Mouse (Mus musculus) CH12.LX (cell line): ENCODE data around the gene Eml2. TPM values are rescaled to one million over a fixed set of nuclear protein-coding genes. Genes with fewer than 3 reads are reported as not detected.

Source experiments
- DNase-seq: peaks from one replicate; pipeline ENCODE4 v3.0.0-alpha.2; 2013; ENCODE audit errors: extremely low read depth
- H3K27ac ChIP-seq: 2 replicates; pipeline ENCODE4 v1.5.1; 2012; ENCODE audit warnings: low read depth, mild to moderate bottlenecking, control low read depth, moderate library complexity; ENCODE audit not compliant: insufficient read depth
- H3K27me3 ChIP-seq: replicated peaks from 2 replicates; pipeline ENCODE3; 2012; ENCODE audit warnings: inconsistent platforms
- H3K36me3 ChIP-seq, 2 experiments: replicated peaks in 1 of 2; 2 replicates each; pipeline versions ENCODE3 to v1.6.1; 2012; ENCODE audit warnings: inconsistent platforms in 1 of 2, low read length in 1 of 2, mild to moderate bottlenecking in 1 of 2, mixed read lengths in 1 of 2, moderate library complexity in 1 of 2; ENCODE audit not compliant: control insufficient read depth in 1 of 2, insufficient read depth in 1 of 2
- H3K4me1 ChIP-seq, 2 experiments: 2 replicates each; pipeline ENCODE4 v1.6.1; 2012; ENCODE audit warnings: inconsistent platforms in 1 of 2, moderate library complexity in 1 of 2; ENCODE audit not compliant: insufficient read depth in 2 of 2, control insufficient read depth in 1 of 2
- H3K4me2 ChIP-seq: 2 replicates; pipeline ENCODE4 v1.6.1; 2012; ENCODE audit warnings: low read depth, mild to moderate bottlenecking, control low read depth; ENCODE audit not compliant: poor library complexity, insufficient read depth, severe bottlenecking
- H3K4me3 ChIP-seq, 3 experiments: fragments of 150-350 bp in 1 of 3; sonication (generic) in 1 of 3; replicated peaks in 1 of 3; 2 replicates each; pipeline versions ENCODE3 to v1.5.1; 2011 to 2012; ENCODE audit warnings: low read depth in 2 of 3, low read length in 2 of 3, mild to moderate bottlenecking in 2 of 3, moderate library complexity in 2 of 3, control low read depth in 1 of 3, improper control_type of control experiment in 1 of 3, inconsistent platforms in 1 of 3, mixed read lengths in 1 of 3; ENCODE audit not compliant: poor library complexity in 1 of 3
- H3K79me2 ChIP-seq: replicated peaks from 2 replicates; pipeline ENCODE4 v1.6.1; 2012; ENCODE audit warnings: mild to moderate bottlenecking, moderate library complexity; ENCODE audit not compliant: control insufficient read depth, poor library complexity, insufficient read depth, severe bottlenecking; ENCODE audit errors: extremely low read depth
- H3K9ac ChIP-seq: 2 replicates; pipeline ENCODE4 v1.6.1; 2012; ENCODE audit warnings: low read depth, mild to moderate bottlenecking, control low read depth, moderate library complexity; ENCODE audit not compliant: insufficient read depth
- H3K9me3 ChIP-seq: replicated peaks from 2 replicates; pipeline ENCODE3; 2012; ENCODE audit warnings: low read length, inconsistent platforms, mixed read lengths
- CHD2 ChIP-seq: IDR thresholded peaks from 2 replicates; pipeline ENCODE4 v1.6.1; 2011; ENCODE audit warnings: low read length, improper control_type of control experiment
- CTCF ChIP-seq, 2 experiments: IDR thresholded peaks in 1 of 2; conservative IDR thresholded peaks in 1 of 2; 2 replicates each; pipeline ENCODE4 v1.5.1; 2011 to 2012; ENCODE audit warnings: low read depth in 2 of 2, low read length in 2 of 2, improper control_type of control experiment in 1 of 2, inconsistent platforms in 1 of 2, mild to moderate bottlenecking in 1 of 2, moderate library complexity in 1 of 2
- E2F4 ChIP-seq: IDR thresholded peaks from 2 replicates; pipeline ENCODE4 v1.6.1; 2011; ENCODE audit warnings: low read depth, low read length, improper control_type of control experiment; ENCODE audit not compliant: insufficient replicate concordance
- EP300 ChIP-seq: IDR thresholded peaks from 2 replicates; pipeline ENCODE4 v1.6.1; 2011; ENCODE audit warnings: low read length, improper control_type of control experiment
- ETS1 ChIP-seq: conservative IDR thresholded peaks from 2 replicates; pipeline ENCODE4 v1.6.1; 2012; ENCODE audit warnings: low read depth, mild to moderate bottlenecking, inconsistent platforms, low read length, improper control_type of control experiment, moderate library complexity
- GABPA ChIP-seq: IDR thresholded peaks from 2 replicates; pipeline ENCODE4 v1.6.1; 2012; ENCODE audit warnings: low read depth, low read length, improper control_type of control experiment, inconsistent platforms; ENCODE audit not compliant: insufficient replicate concordance
- IRF4 ChIP-seq: IDR thresholded peaks from 2 replicates; pipeline ENCODE4 v1.6.1; 2014; ENCODE audit warnings: low read depth, mild to moderate bottlenecking, inconsistent platforms, low read length, improper control_type of control experiment
- JUN ChIP-seq: IDR thresholded peaks from 2 replicates; pipeline ENCODE4 v1.6.1; 2011; ENCODE audit warnings: low read depth, mild to moderate bottlenecking, low read length, improper control_type of control experiment, moderate library complexity; ENCODE audit not compliant: insufficient read depth
- JUND ChIP-seq: conservative IDR thresholded peaks from 2 replicates; pipeline ENCODE4 v1.6.1; 2011; ENCODE audit warnings: low read depth, low read length, improper control_type of control experiment
- MAFK ChIP-seq: IDR thresholded peaks from 2 replicates; pipeline ENCODE4 v1.6.1; 2011; ENCODE audit warnings: low read length, improper control_type of control experiment; ENCODE audit not compliant: insufficient replicate concordance
- MAX ChIP-seq: IDR thresholded peaks from 2 replicates; pipeline ENCODE4 v1.6.1; 2011; ENCODE audit warnings: low read length, improper control_type of control experiment
- NELFE ChIP-seq: IDR thresholded peaks from 2 replicates; pipeline ENCODE4 v1.6.1; 2011; ENCODE audit warnings: low read depth, low read length, improper control_type of control experiment
- PAX5 ChIP-seq: IDR thresholded peaks from 2 replicates; pipeline ENCODE4 v1.6.1; 2012; ENCODE audit warnings: low read length, inconsistent platforms, mixed read lengths
- SIN3A ChIP-seq: IDR thresholded peaks from 2 replicates; pipeline ENCODE4 v1.6.1; 2012; ENCODE audit warnings: low read length, improper control_type of control experiment, inconsistent platforms
- SMC3 ChIP-seq: IDR thresholded peaks from 2 replicates; pipeline ENCODE4 v1.6.1; 2011; ENCODE audit warnings: low read depth, low read length, improper control_type of control experiment
- TCF12 ChIP-seq: IDR thresholded peaks from 2 replicates; pipeline ENCODE4 v1.6.1; 2014; ENCODE audit warnings: low read depth, mild to moderate bottlenecking, inconsistent platforms, low read length, improper control_type of control experiment
- UBTF ChIP-seq: IDR thresholded peaks from 2 replicates; pipeline ENCODE4 v1.6.1; 2012; ENCODE audit warnings: low read depth, mild to moderate bottlenecking, inconsistent platforms, low read length, improper control_type of control experiment, moderate library complexity
- ZC3H11A ChIP-seq: IDR thresholded peaks from 2 replicates; pipeline ENCODE4 v1.6.1; 2012; ENCODE audit warnings: low read depth, mild to moderate bottlenecking, inconsistent platforms, low read length, improper control_type of control experiment
- ZKSCAN1 ChIP-seq: IDR thresholded peaks from 2 replicates; pipeline ENCODE4 v1.6.1; 2012; ENCODE audit warnings: low read depth, inconsistent platforms, low read length, improper control_type of control experiment, borderline replicate concordance
- ZMIZ1 ChIP-seq: IDR thresholded peaks from 2 replicates; pipeline ENCODE4 v1.6.1; 2012; ENCODE audit warnings: low read depth, mild to moderate bottlenecking, inconsistent platforms, low read length, improper control_type of control experiment
- ZNF384 ChIP-seq: IDR thresholded peaks from 2 replicates; pipeline ENCODE4 v1.6.1; 2012; ENCODE audit warnings: low read depth, low read length, improper control_type of control experiment, inconsistent platforms
- dilution Hi-C: fragments of 300-500 bp; cut with MboI; formaldehyde crosslinking; loops from 2 replicates; pipeline ENCODE4 v1.14.3; 2020; ENCODE audit warnings: low sequenced_read_pairs; ENCODE audit not compliant: extremely low pct_unique_long_range_greater_than_20kb, extremely low pct_ligation_motif_present
- in situ Hi-C: fragments of 300-500 bp; cut with MboI; formaldehyde crosslinking; loops from 3 replicates; pipeline ENCODE4 v1.14.3; 2019; ENCODE audit warnings: low sequenced_read_pairs, low pct_ligation_motif_present, low pct_unique_long_range_greater_than_20kb, mixed read lengths
- polyA plus RNA-seq: library from polyadenylated mRNA; unstranded; fragments of >175 nt; gene quantifications from 2 replicates; pipeline ENCODE4 v1.2.1, GENCODE M21; 2012; ENCODE audit warnings: low read depth; ENCODE audit not compliant: insufficient read length
- total RNA-seq, 2 experiments: library from RNA; depleted of rRNA; stranded (reverse); fragments of 300-350 nt in 1 of 2; fragments of >200 nt in 1 of 2; gene quantifications; 2 replicates each; pipeline ENCODE4 v1.2.3; 2012 to 2014

Gene Eml2
- total and polyA plus RNA-seq, 3 experiments, result 12.3 to 52.4 (median 29.1) TPM

DNA sequence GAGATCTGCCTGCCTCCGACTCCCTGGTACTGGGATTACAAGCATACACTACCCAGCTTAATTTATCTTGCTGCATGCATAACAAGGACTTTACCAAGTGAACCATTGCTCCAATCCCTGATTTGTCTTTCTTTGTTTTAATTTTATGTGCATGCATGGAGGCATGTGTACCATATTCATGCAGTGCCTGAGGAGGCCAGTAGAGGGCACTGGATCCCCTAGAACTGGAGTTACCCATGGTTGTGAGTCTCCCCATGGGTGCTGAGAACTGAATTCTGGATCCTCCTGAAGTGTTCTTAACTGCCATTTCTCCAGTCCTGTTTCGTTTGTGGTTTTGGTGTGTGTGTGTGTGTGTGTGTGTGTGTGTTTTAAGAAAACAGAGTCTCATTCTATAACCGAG, 9.2 kb upstream of the Eml2 start:
- Histone ChIP-seq H3K79me2 (no peaks in the 10 kb centered on the region), H3K27me3 (peaks cover 61% of the 10 kb centered on the region), H3K27ac (no peak overlapping the region), H3K9me3 (peaks cover 15% of the 10 kb centered on the region), H3K9ac (no peak overlapping the region)
- DNase-seq, result no peak
- in situ Hi-C loops, result loop anchor here (10.0 kb wide), 1 partner anchor 188 kb away; the partner anchor contains the start of genes Cd3eap and Ppp1r13l
- dilution Hi-C loops, result no loop called here
- no peak for TF ChIP-seq JUN
- TF ChIP-seq CTCF (conservative IDR thresholded peaks at IDR 0.05 in 1 of 2, IDR thresholded peaks at IDR 0.05 in 1 of 2; ENCODE audit: low read depth in 2 of 2, low read length in 2 of 2), result peak in 1 of 2 experiments; percentile 36; a peak in 1 of 4 replicates
- TF ChIP-seq, all 38 proteins: peak for 1
- H3K4me2 ChIP-seq, result no peak overlapping the region
- H3K4me3 ChIP-seq, result no peak overlapping the region
- H3K4me1 ChIP-seq, result peaks cover 4 to 7% of the 10 kb centered on the region in 2 experiments; a peak in 3 of 4 replicates
- H3K36me3 ChIP-seq, result no peaks in the 10 kb centered on the region

DNA sequence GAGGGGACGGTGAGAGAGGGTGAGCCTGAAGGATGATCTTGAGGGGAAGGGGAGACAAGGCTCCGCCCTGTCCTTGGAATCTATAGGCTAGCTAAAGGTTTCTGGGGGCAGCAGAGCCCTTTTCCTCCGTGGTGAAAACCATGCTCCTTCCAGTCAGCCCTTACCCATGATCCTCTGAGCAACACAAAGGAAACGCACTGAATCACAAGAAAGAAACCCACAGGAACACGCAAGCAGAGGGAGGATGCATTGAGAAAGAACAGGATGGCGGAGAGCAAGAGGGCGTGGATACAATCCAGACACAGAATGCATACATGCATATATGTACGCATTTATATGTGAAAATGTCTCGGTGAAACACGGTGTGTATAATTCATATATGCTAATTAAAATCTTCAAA, 6.7 kb upstream of the Eml2 start:
- dilution Hi-C loops, result no loop called here
- in situ Hi-C loops, result loop anchor here (10.0 kb wide), 1 partner anchor 185 kb away; the partner anchor contains the start of genes Cd3eap and Ppp1r13l
- Histone ChIP-seq H3K79me2 (no peaks in the 10 kb centered on the region), H3K4me3 (no peak overlapping the region), H3K9me3 (peaks cover 15% of the 10 kb centered on the region), H3K27ac (no peak overlapping the region), H3K4me2 (no peak overlapping the region), H3K4me1 (peaks cover 4 to 14% of the 10 kb centered on the region in 2 experiments; a peak in 3 of 4 replicates), H3K36me3 (no peaks in the 10 kb centered on the region), H3K27me3 (peaks cover 73% of the 10 kb centered on the region), H3K9ac (no peak overlapping the region)
- DNase-seq, result no peak
- TF ChIP-seq ZKSCAN1 (no peak), ETS1 (no peak), E2F4 (no peak), ZMIZ1 (no peak), IRF4 (no peak), NELFE (no peak), GABPA (no peak), MAX (no peak), ZNF384 (no peak), SMC3 (no peak)

DNA sequence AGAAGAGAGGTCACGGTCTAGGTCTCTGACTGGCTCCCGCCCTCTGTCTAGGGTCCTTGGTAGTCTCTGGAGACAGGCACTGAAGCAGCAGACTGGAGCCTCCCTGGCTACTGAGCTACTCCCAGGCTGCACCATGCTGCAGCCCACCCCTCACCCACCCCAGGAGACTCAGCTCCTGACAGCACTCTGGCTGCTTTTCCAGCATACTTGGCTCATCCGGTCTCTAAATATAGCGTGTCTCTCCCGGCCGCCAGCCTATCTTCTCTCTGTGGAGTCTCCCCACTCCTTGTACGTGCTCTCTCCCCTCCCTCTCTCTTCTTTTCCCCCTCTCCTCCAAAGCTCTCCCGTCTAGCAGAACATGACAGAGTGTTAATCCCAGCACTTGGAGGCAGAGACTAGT, 6.1 kb upstream of the Eml2 start:
- H3K79me2 ChIP-seq, result no peaks in the 10 kb centered on the region
- peaks cover 15% of the 10 kb centered on the region for H3K9me3 ChIP-seq
- peaks cover under 1 to 14% of the 10 kb centered on the region in 2 experiments; a peak in 2 of 4 replicates for H3K4me1 ChIP-seq
- TF ChIP-seq MAFK (no peak), TCF12 (no peak), ZC3H11A (no peak), SIN3A (no peak), CHD2 (no peak), UBTF (no peak), EP300 (no peak), JUN (no peak), E2F4 (no peak), JUND (no peak), PAX5 (no peak)
- no peak overlapping the region for H3K4me3 ChIP-seq
- peaks cover 72% of the 10 kb centered on the region for H3K27me3 ChIP-seq
- DNase-seq, result no peak
- H3K36me3 ChIP-seq, result no peaks in the 10 kb centered on the region
- H3K4me2 ChIP-seq, result no peak overlapping the region
- no peak overlapping the region for H3K9ac ChIP-seq
- H3K27ac ChIP-seq, result no peak overlapping the region
- in situ Hi-C loops (no loop called here), dilution Hi-C loops (no loop called here)
